Mouse (Mus musculus) midbrain, embryonic 13.5 days (tissue): ENCODE results near the gene Trafd1. TPM values are rescaled to one million over a fixed set of nuclear protein-coding genes. Genes with fewer than 3 reads are reported as not detected.

Experiments
- ATAC-seq: fragments of 200-750 bp; cut with Nextera tagmentation; 2 replicates; pipeline ENCODE4 v1.8.0; 2017; ENCODE audit warnings: mild to moderate bottlenecking, moderate TSS enrichment, moderate library complexity
- H3K27ac ChIP-seq: fragments of 300-500 bp; sonication (generic); 2 replicates; pipeline ENCODE4 v1.5.1; 2015; ENCODE audit warnings: inconsistent platforms, mild to moderate bottlenecking, moderate library complexity
- H3K27me3 ChIP-seq: fragments of 300-500 bp; sonication (generic); 2 replicates; pipeline ENCODE4 v1.6.1; 2015; ENCODE audit warnings: mild to moderate bottlenecking, inconsistent platforms
- H3K36me3 ChIP-seq: fragments of 300-500 bp; sonication (generic); 2 replicates; pipeline ENCODE4 v1.6.1; 2015; ENCODE audit warnings: mild to moderate bottlenecking, inconsistent platforms
- H3K4me1 ChIP-seq: fragments of 300-500 bp; sonication (generic); replicated peaks from 2 replicates; pipeline ENCODE4 v1.6.1; 2015; ENCODE audit warnings: inconsistent platforms
- H3K4me2 ChIP-seq: fragments of 300-500 bp; sonication (generic); replicated peaks from 2 replicates; pipeline ENCODE4 v1.6.1; 2015; ENCODE audit warnings: moderate library complexity, mild to moderate bottlenecking, inconsistent platforms
- H3K4me3 ChIP-seq: fragments of 300-500 bp; sonication (generic); replicated peaks from 2 replicates; pipeline ENCODE4 v1.5.1; 2015; ENCODE audit warnings: mild to moderate bottlenecking, inconsistent platforms
- H3K9ac ChIP-seq: fragments of 300-500 bp; sonication (generic); replicated peaks from 2 replicates; pipeline ENCODE4 v1.6.1; 2015; ENCODE audit warnings: mild to moderate bottlenecking, inconsistent platforms
- H3K9me3 ChIP-seq: fragments of 300-500 bp; sonication (generic); 2 replicates; pipeline ENCODE4 v1.6.1; 2016; ENCODE audit warnings: mild to moderate bottlenecking, inconsistent platforms
- WGBS: fragments of 180-500 bp; shearing (Covaris S2); methylation state at CpG from one replicate; pipeline ENCODE4 v1.1.7; 2015; 5-methylcytosine and 5-hydroxymethylcytosine counted together
- polyA plus RNA-seq: library from polyadenylated mRNA; unstranded; fragments of >200 nt; fragmentation: Nextera tagmentation; extraction: Ambion mirVana; gene quantifications from 2 replicates; pipeline ENCODE4 v1.2.1, GENCODE M21; 2015

Trafd1 gene
- polyA plus RNA-seq, 1 experiment from 2014 or later: 150 TPM

- peak; percentile 97 for ATAC-seq
- Histone ChIP-seq H3K4me2 (peak within 1 kb of the TSS; percentile 97), H3K4me1 (peaks cover 25% of the 10 kb centered on the region), H3K9me3 (no peaks in the 10 kb centered on the region), H3K4me3 (peak within 1 kb of the TSS; percentile 97), H3K27me3 (no peaks in the 10 kb centered on the region), H3K27ac (peak within 1 kb of the TSS; percentile 77), H3K36me3 (0 out of 2 replicates have a peak, but pooled peaks cover 7% of the 10 kb centered on the region), H3K9ac (peak within 1 kb of the TSS; percentile 90)
- WGBS: 11% methylated on average over 51 of the region's 53 CpGs
Observed at GRCm38 (mm10) chr5:121397187-121398145, 12.0 kb upstream of the Trafd1 start, which contains the start of gene Naa25. TSS of gene Naa25 (plus strand) at chr5:121397936.

GRCm38 (mm10) chr5:121395621-121396020, 10.2 kb upstream of the Trafd1 start:
- no peak for ATAC-seq
- Histone ChIP-seq H3K36me3 (0 out of 2 replicates have a peak, but pooled peaks cover under 1% of the 10 kb centered on the region), H3K4me1 (peaks cover 25% of the 10 kb centered on the region), H3K4me3 (no peak overlapping the region), H3K9me3 (no peaks in the 10 kb centered on the region), H3K4me2 (no peak overlapping the region), H3K27ac (no peak overlapping the region), H3K9ac (no peak overlapping the region), H3K27me3 (no peaks in the 10 kb centered on the region)
- WGBS: 88% methylated on average over 5 of the region's 5 CpGs

- H3K9me3 ChIP-seq: no peaks in the 10 kb centered on the region
- H3K4me2 ChIP-seq: no peak overlapping the region
- no peak overlapping the region for H3K4me3 ChIP-seq
- WGBS: 78% methylated on average over 3 of the region's 3 CpGs
- H3K4me1 ChIP-seq: peaks cover 14% of the 10 kb centered on the region
- no peaks in the 10 kb centered on the region for H3K27me3 ChIP-seq
- no peak overlapping the region for H3K9ac ChIP-seq
- no peak for ATAC-seq
- H3K27ac ChIP-seq: no peak overlapping the region
- H3K36me3 ChIP-seq: no peaks in the 10 kb centered on the region
Observed at GRCm38 (mm10) chr5:121393402-121393801, 8.0 kb upstream of the Trafd1 start.

GRCm38 (mm10) chr5:121392667-121393380, 7.4 kb upstream of the Trafd1 start:
- Histone ChIP-seq H3K27ac (no peak overlapping the region), H3K9ac (no peak overlapping the region), H3K36me3 (no peaks in the 10 kb centered on the region), H3K4me2 (no peak overlapping the region), H3K4me1 (peaks cover 13% of the 10 kb centered on the region), H3K4me3 (no peak overlapping the region), H3K9me3 (no peaks in the 10 kb centered on the region), H3K27me3 (no peaks in the 10 kb centered on the region)
- ATAC-seq: no peak
- WGBS: 59% methylated on average over 16 of the region's 16 CpGs

GRCm38 (mm10) chr5:121389691-121390090, 4.3 kb upstream of the Trafd1 start:
- peaks cover 8% of the 10 kb centered on the region for H3K4me1 ChIP-seq
- ATAC-seq: no peak
- H3K27ac ChIP-seq: 0 out of 2 replicates have a peak overlapping the region, but pooled peaks have one; percentile 36
- no peaks in the 10 kb centered on the region for H3K36me3 ChIP-seq
- H3K4me2 ChIP-seq: no peak overlapping the region
- no peaks in the 10 kb centered on the region for H3K9me3 ChIP-seq
- no peak overlapping the region for H3K9ac ChIP-seq
- H3K4me3 ChIP-seq: no peak overlapping the region
- peaks cover 5% of the 10 kb centered on the region; the same call in 1 of the 2 replicates for H3K27me3 ChIP-seq

- no peaks in the 10 kb centered on the region for H3K9me3 ChIP-seq
- no peak overlapping the region for H3K4me2 ChIP-seq
- WGBS: 49% methylated on average over 7 of the region's 7 CpGs
- ATAC-seq: no peak
- peaks cover 5% of the 10 kb centered on the region; the same call in 1 of the 2 replicates for H3K27me3 ChIP-seq
- H3K36me3 ChIP-seq: no peaks in the 10 kb centered on the region
- H3K27ac ChIP-seq: peak overlapping the region; percentile 36; the same call in 1 of the 2 replicates
- no peak overlapping the region for H3K9ac ChIP-seq
- H3K4me1 ChIP-seq: peaks cover 14% of the 10 kb centered on the region
- H3K4me3 ChIP-seq: no peak overlapping the region
Observed at GRCm38 (mm10) chr5:121389106-121389505, 3.7 kb upstream of the Trafd1 start.

- ATAC-seq: no peak
- Histone ChIP-seq H3K4me2 (no peak overlapping the region), H3K4me3 (no peak overlapping the region), H3K27ac (no peak overlapping the region), H3K36me3 (peaks cover 11% of the 10 kb centered on the region), H3K4me1 (peaks cover 34% of the 10 kb centered on the region), H3K9ac (no peak overlapping the region), H3K27me3 (peaks cover 5% of the 10 kb centered on the region; the same call in 1 of the 2 replicates), H3K9me3 (no peaks in the 10 kb centered on the region)
- 62% methylated on average over 4 of the region's 4 CpGs for WGBS
Observed at GRCm38 (mm10) chr5:121387126-121387525, 1.7 kb upstream of the Trafd1 start.

- ATAC-seq: no peak
- peak overlapping the region; percentile 88; the same call in 1 of the 2 replicates for H3K9ac ChIP-seq
Observed at GRCm38 (mm10) chr5:121386120-121386909, 883 bp upstream of the Trafd1 start.

GRCm38 (mm10) chr5:121384757-121385460, 523 bp downstream of the Trafd1 start:
- 2% methylated on average over 43 of the region's 47 CpGs for WGBS
- Histone ChIP-seq H3K4me3 (peak overlapping the region; percentile 89), H3K9ac (peak overlapping the region; percentile 88), H3K36me3 (peaks cover 33% of the 10 kb centered on the region), H3K27ac (peak overlapping the region; percentile 89), H3K9me3 (peaks cover 6% of the 10 kb centered on the region; the same call in 1 of the 2 replicates), H3K4me2 (peak overlapping the region; percentile 69), H3K27me3 (peaks cover 5% of the 10 kb centered on the region; the same call in 1 of the 2 replicates), H3K4me1 (peaks cover 35% of the 10 kb centered on the region)
- ATAC-seq: peak; percentile 80

More at GRCm38 (mm10) chr5:121386120-121386909, 883 bp upstream of the Trafd1 start:
- peak overlapping the region; percentile 69 for H3K4me2 ChIP-seq
- H3K4me3 ChIP-seq: peak overlapping the region; percentile 89
- peak overlapping the region; percentile 89; the same call in 1 of the 2 replicates for H3K27ac ChIP-seq
- WGBS: 34% methylated on average over 22 of the region's 22 CpGs
- H3K9me3 ChIP-seq: no peaks in the 10 kb centered on the region
- H3K36me3 ChIP-seq: peaks cover 19% of the 10 kb centered on the region
- peaks cover 35% of the 10 kb centered on the region for H3K4me1 ChIP-seq
- peaks cover 5% of the 10 kb centered on the region; the same call in 1 of the 2 replicates for H3K27me3 ChIP-seq

- peaks cover 41% of the 10 kb centered on the region for H3K36me3 ChIP-seq
- H3K27me3 ChIP-seq: peaks cover 5% of the 10 kb centered on the region; the same call in 1 of the 2 replicates
- H3K4me1 ChIP-seq: peaks cover 29% of the 10 kb centered on the region
- H3K4me3 ChIP-seq: peak overlapping the region; percentile 89
- H3K9me3 ChIP-seq: peaks cover 6% of the 10 kb centered on the region; the same call in 1 of the 2 replicates
- H3K9ac ChIP-seq: peak overlapping the region; percentile 88
- H3K4me2 ChIP-seq: peak overlapping the region; percentile 69
- WGBS: 60% methylated on average over 10 of the region's 10 CpGs
- ATAC-seq: no peak
- peak overlapping the region; percentile 89; the same call in 1 of the 2 replicates for H3K27ac ChIP-seq
Observed at GRCm38 (mm10) chr5:121383857-121384756, 1.3 kb downstream of the Trafd1 start.
